13 mouse cellular contexts compared by ENCODE assay signal in the genomic region with DNA sequence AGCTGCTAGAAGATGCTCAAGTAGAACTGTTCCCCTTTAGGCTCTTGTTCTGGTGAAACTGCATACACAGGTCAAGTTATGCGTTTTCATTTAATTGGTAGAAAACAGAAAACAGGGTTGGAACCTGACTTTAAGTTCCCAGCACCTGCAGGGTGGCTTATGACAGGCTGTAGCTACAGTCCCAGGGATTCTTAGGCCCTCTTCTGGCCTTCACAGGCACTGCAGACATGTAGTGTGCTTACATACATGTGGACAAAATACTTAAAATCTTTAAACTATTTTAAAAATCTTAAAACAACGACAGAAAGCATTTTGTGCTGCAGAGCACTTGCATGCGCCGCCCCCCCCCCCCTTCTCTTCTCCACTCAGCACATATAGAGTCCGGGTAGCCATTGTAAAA. TPM values are rescaled to one million over a fixed set of nuclear protein-coding genes. Genes with fewer than 3 reads are reported as not detected.
DNase-seq lines count a peak whose midpoint lies in the region; ATAC-seq and TF ChIP-seq lines count a peak whose summit lies in the region.
"Had no signal": no experiment of that assay in that cellular context is flagged by ENCODE, and none has a peak within 500 bp of the region (broad histone marks: within the 10 kb centered on the region; RNA-seq: fewer than 3 reads in every experiment).

No protein-coding gene starts in this region.

- TF ChIP-seq CTCF in heart, postnatal 0 days (IDR thresholded peaks at IDR 0.05; ENCODE audit: low read depth), result peak; percentile 22
- peak; percentile 31; the same call in 1 of the 2 replicates for TF ChIP-seq CTCF in midbrain, postnatal 0 days (IDR thresholded peaks at IDR 0.05)
- 0 out of 2 replicates have a peak, but pooled peaks have one; percentile 21 for TF ChIP-seq CTCF in bone marrow, adult 2 months (IDR thresholded peaks at IDR 0.05; ENCODE audit: control insufficient read depth, insufficient read depth, low read length)

- WGBS in heart, postnatal 0 days, result 88% methylated on average over 5 of the region's 5 CpGs
- 75% methylated on average over 5 of the region's 5 CpGs for WGBS in heart, embryonic 12.5 days
- 91% methylated on average over 5 of the region's 5 CpGs for WGBS in midbrain, postnatal 0 days
- WGBS in midbrain, embryonic 11.5 days, result 91% methylated on average over 5 of the region's 5 CpGs
- 87% methylated on average over 5 of the region's 5 CpGs for WGBS in bone marrow, adult 2 months

- no peak overlapping the region for H3K4me3 ChIP-seq in heart, postnatal 0 days (ENCODE audit: low read depth, low read length)
- no peak overlapping the region for H3K4me3 ChIP-seq in heart, embryonic 12.5 days
- H3K4me3 ChIP-seq in midbrain, postnatal 0 days (ENCODE audit: low read depth, low read length), result no peak overlapping the region
- H3K4me3 ChIP-seq in midbrain, embryonic 11.5 days (ENCODE audit: low read depth, low read length), result no peak overlapping the region
- no peak overlapping the region for H3K4me3 ChIP-seq in bone marrow, adult 2 months (replicated peaks; ENCODE audit: control insufficient read depth, low read depth, low read length)
- H3K4me3 ChIP-seq: embryonic facial prominence, embryonic 15.5 days; limb, embryonic 15.5 days had no signal

- H3K4me2 ChIP-seq in heart, postnatal 0 days (ENCODE audit: low read depth, low read length), result no peak overlapping the region
- no peak overlapping the region for H3K4me2 ChIP-seq in heart, embryonic 12.5 days
- H3K4me2 ChIP-seq in midbrain, postnatal 0 days (ENCODE audit: low read depth, low read length, poor library complexity, severe bottlenecking), result no peak overlapping the region
- H3K4me2 ChIP-seq in midbrain, embryonic 11.5 days, result no peak overlapping the region
- H3K4me2 ChIP-seq: embryonic facial prominence, embryonic 15.5 days; limb, embryonic 15.5 days had no signal

- H3K9ac ChIP-seq in heart, postnatal 0 days (replicated peaks; ENCODE audit: low read depth, low read length), result no peak overlapping the region
- no peak overlapping the region for H3K9ac ChIP-seq in heart, embryonic 12.5 days
- no peak overlapping the region for H3K9ac ChIP-seq in midbrain, postnatal 0 days (replicated peaks; ENCODE audit: low read length, poor library complexity, severe bottlenecking)
- H3K9ac ChIP-seq in midbrain, embryonic 11.5 days (ENCODE audit: low read length), result no peak overlapping the region
- H3K9ac ChIP-seq: embryonic facial prominence, embryonic 15.5 days; limb, embryonic 15.5 days had no signal

- H3K27me3 ChIP-seq in heart, postnatal 0 days (ENCODE audit: control insufficient read depth, insufficient read depth, low read length), result no peaks in the 10 kb centered on the region
- no peaks in the 10 kb centered on the region for H3K27me3 ChIP-seq in heart, embryonic 12.5 days (replicated peaks)
- H3K27me3 ChIP-seq in midbrain, postnatal 0 days (ENCODE audit: insufficient read depth, low read length), result no peaks in the 10 kb centered on the region
- no peaks in the 10 kb centered on the region for H3K27me3 ChIP-seq in midbrain, embryonic 11.5 days (ENCODE audit: control insufficient read depth, insufficient read depth, low read length)
- H3K27me3 ChIP-seq: embryonic facial prominence, embryonic 15.5 days; limb, embryonic 15.5 days had no signal

- no peaks in the 10 kb centered on the region for H3K9me3 ChIP-seq in heart, postnatal 0 days (replicated peaks; ENCODE audit: control insufficient read depth, low read length)
- H3K9me3 ChIP-seq in heart, embryonic 12.5 days (replicated peaks), result no peaks in the 10 kb centered on the region
- H3K9me3 ChIP-seq in midbrain, postnatal 0 days (ENCODE audit: low read length), result no peaks in the 10 kb centered on the region
- H3K9me3 ChIP-seq in midbrain, embryonic 11.5 days (ENCODE audit: control insufficient read depth, low read length), result no peaks in the 10 kb centered on the region
- H3K9me3 ChIP-seq: embryonic facial prominence, embryonic 15.5 days; limb, embryonic 15.5 days had no signal

- no peak for ATAC-seq in heart, postnatal 0 days (ENCODE audit: insufficient read depth, low read depth)
- no peak for ATAC-seq in heart, embryonic 12.5 days (ENCODE audit: insufficient number of reproducible peaks, low FRiP score)
- no peak for ATAC-seq in midbrain, postnatal 0 days (ENCODE audit: low FRiP score)
- ATAC-seq in midbrain, embryonic 11.5 days (ENCODE audit: low FRiP score), result no peak
- ATAC-seq: forebrain, embryonic 16.5 days had no signal

- no peak for DNase-seq in heart, postnatal 0 days (ENCODE audit: low spot score)
- DNase-seq in midbrain, postnatal 0 days (ENCODE audit: low spot score), result no peak
- DNase-seq in midbrain, embryonic 11.5 days (ENCODE audit: low spot score, missing footprints), result no peak
- peak; percentile 6 for DNase-seq in retina, embryonic 14.5 days (ENCODE audit: low spot score)
- DNase-seq in adrenal gland, postnatal 4 days (ENCODE audit: low spot score in 2 of 2), result no peak
- DNase-seq in heart, adult 11 months, result no peak
- DNase-seq: cerebellum, postnatal 10 days; layer of hippocampus, postnatal 36 days had no signal

- no peak overlapping the region for H3K27ac ChIP-seq in heart, postnatal 0 days (ENCODE audit: low read depth)
- H3K27ac ChIP-seq in heart, embryonic 12.5 days (ENCODE audit: poor library complexity, severe bottlenecking), result no peak overlapping the region
- no peak overlapping the region for H3K27ac ChIP-seq in midbrain, postnatal 0 days (ENCODE audit: low read depth, low read length)
- no peak overlapping the region for H3K27ac ChIP-seq in midbrain, embryonic 11.5 days (ENCODE audit: low read depth, low read length)
- H3K27ac ChIP-seq in bone marrow, adult 2 months (ENCODE audit: control insufficient read depth, insufficient read depth, low read depth, low read length, poor library complexity), result no peak overlapping the region
- H3K27ac ChIP-seq: embryonic facial prominence, embryonic 15.5 days; limb, embryonic 15.5 days had no signal

- no peaks in the 10 kb centered on the region for H3K36me3 ChIP-seq in heart, postnatal 0 days (replicated peaks; ENCODE audit: control insufficient read depth, insufficient read depth, low read length)
- no peaks in the 10 kb centered on the region for H3K36me3 ChIP-seq in heart, embryonic 12.5 days
- no peaks in the 10 kb centered on the region for H3K36me3 ChIP-seq in midbrain, postnatal 0 days (ENCODE audit: insufficient read depth, low read length)
- H3K36me3 ChIP-seq in midbrain, embryonic 11.5 days (ENCODE audit: control insufficient read depth, insufficient read depth, low read length), result no peaks in the 10 kb centered on the region
- H3K36me3 ChIP-seq: embryonic facial prominence, embryonic 15.5 days; limb, embryonic 15.5 days had no signal

- TF ChIP-seq EP300 in heart, postnatal 0 days (IDR thresholded peaks at IDR 0.05; ENCODE audit: low read depth), result no peak

- no peak for TF ChIP-seq POLR2A in bone marrow, adult 2 months (IDR thresholded peaks at IDR 0.05; ENCODE audit: borderline replicate concordance, control insufficient read depth, low read depth, low read length)

- H3K4me1 ChIP-seq in heart, postnatal 0 days (ENCODE audit: control insufficient read depth, insufficient read depth), result peaks cover 17% of the 10 kb centered on the region
- H3K4me1 ChIP-seq in heart, embryonic 12.5 days (replicated peaks), result peaks cover 35% of the 10 kb centered on the region
- H3K4me1 ChIP-seq in midbrain, postnatal 0 days (ENCODE audit: insufficient read depth, low read length), result no peaks in the 10 kb centered on the region
- H3K4me1 ChIP-seq in midbrain, embryonic 11.5 days (ENCODE audit: control insufficient read depth, insufficient read depth, low read length), result no peaks in the 10 kb centered on the region
- H3K4me1 ChIP-seq in bone marrow, adult 2 months (ENCODE audit: control insufficient read depth, insufficient read depth, low read length), result no peaks in the 10 kb centered on the region; the same call in 1 of the 2 replicates
- H3K4me1 ChIP-seq: limb, embryonic 15.5 days had no signal

RNA-seq across cellular contexts. Expression of a gene that starts 17.2 kb away (rescaled TPM):
- 126 and 133 TPM in 2 replicates for total RNA-seq in heart, postnatal 0 days (2014; rRNA removed; ENCODE audit: low replicate concordance)
- polyA plus RNA-seq in heart, postnatal 0 days (2015; fragmentation: Nextera tagmentation; extraction: Ambion mirVana), result 246 and 255 TPM in 2 replicates
- 257 and 273 TPM in 2 replicates for polyA plus RNA-seq in heart, embryonic 12.5 days (2016; fragmentation: Nextera tagmentation; extraction: Ambion mirVana)
- total RNA-seq in midbrain, postnatal 0 days (2014; rRNA removed), result 25.3 and 27.3 TPM in 2 replicates
- 48.3 and 50.6 TPM in 2 replicates for polyA plus RNA-seq in midbrain, postnatal 0 days (2015; fragmentation: Nextera tagmentation; extraction: Ambion mirVana)
- 112 and 120 TPM in 2 replicates for polyA plus RNA-seq in midbrain, embryonic 11.5 days (2014; fragmentation: Nextera tagmentation; extraction: Ambion mirVana)
- polyA plus RNA-seq in bone marrow, adult 2 months (2011; ENCODE audit: insufficient read depth, insufficient read length, low replicate concordance, missing spikeins), result 24.1 and 27.3 TPM in 2 replicates
- total RNA-seq in adrenal gland, postnatal 4 days (2021), result 100 to 1,000 TPM; 123 to 142 TPM

RNA-seq across cellular contexts. Expression of a gene that starts 17.3 kb away (rescaled TPM):
- total RNA-seq in heart, postnatal 0 days (2014; rRNA removed; ENCODE audit: low replicate concordance), result 63.7 and 65.4 TPM in 2 replicates
- 43.6 and 44.7 TPM in 2 replicates for polyA plus RNA-seq in heart, postnatal 0 days (2015; fragmentation: Nextera tagmentation; extraction: Ambion mirVana)
- polyA plus RNA-seq in heart, embryonic 12.5 days (2016; fragmentation: Nextera tagmentation; extraction: Ambion mirVana), result 71.5 and 75.4 TPM in 2 replicates
- 53.9 and 67.6 TPM in 2 replicates for total RNA-seq in midbrain, postnatal 0 days (2014; rRNA removed)
- 50.1 and 54.2 TPM in 2 replicates for polyA plus RNA-seq in midbrain, postnatal 0 days (2015; fragmentation: Nextera tagmentation; extraction: Ambion mirVana)
- polyA plus RNA-seq in midbrain, embryonic 11.5 days (2014; fragmentation: Nextera tagmentation; extraction: Ambion mirVana), result 143 and 159 TPM in 2 replicates
- 11.6 and 17.3 TPM in 2 replicates for polyA plus RNA-seq in bone marrow, adult 2 months (2011; ENCODE audit: insufficient read depth, insufficient read length, low replicate concordance, missing spikeins)
- total RNA-seq in adrenal gland, postnatal 4 days (2021), result 10 to 100 TPM; 72.4 to 81.7 TPM
